Mouse (Mus musculus) kidney, postnatal 10 days (tissue): Measurements from ENCODE around the gene Rpgrip1l.

Experiments used
- DNase-seq: peaks from one replicate; pipeline ENCODE4 v3.0.0; 2021; ENCODE audit warnings: mixed read lengths

Gene Rpgrip1l

GRCm38 (mm10) chr8:91264564-91264963 is 48.5 kb downstream of the Rpgrip1l start:
- no peak for DNase-seq

GRCm38 (mm10) chr8:91263939-91264338 is 49.1 kb downstream of the Rpgrip1l start:
- no peak for DNase-seq

GRCm38 (mm10) chr8:91261598-91261997 is 51.5 kb downstream of the Rpgrip1l start:
- no peak for DNase-seq

- no peak for DNase-seq
Measured at GRCm38 (mm10) chr8:91250966-91251365, 62.1 kb downstream of the Rpgrip1l start.

GRCm38 (mm10) chr8:91249758-91250466 is 63.1 kb downstream of the Rpgrip1l start:
- no peak for DNase-seq

- DNase-seq = no peak
Measured at GRCm38 (mm10) chr8:91245821-91246454, 67.1 kb downstream of the Rpgrip1l start.

GRCm38 (mm10) chr8:91242721-91243120 is 70.3 kb downstream of the Rpgrip1l start:
- DNase-seq = no peak

- DNase-seq = no peak
Measured at GRCm38 (mm10) chr8:91241873-91242519, 71.1 kb downstream of the Rpgrip1l start.

- DNase-seq = no peak
Measured at GRCm38 (mm10) chr8:91241371-91241770, 71.7 kb downstream of the Rpgrip1l start.

- no peak for DNase-seq
Measured at GRCm38 (mm10) chr8:91237191-91237590, 75.9 kb downstream of the Rpgrip1l start.

- DNase-seq = no peak
Measured at GRCm38 (mm10) chr8:91234097-91234496, 79.0 kb downstream of the Rpgrip1l start.

- DNase-seq = no peak
Measured at GRCm38 (mm10) chr8:91227421-91227841, 85.6 kb downstream of the Rpgrip1l start.

GRCm38 (mm10) chr8:91224227-91224626 is 88.8 kb downstream of the Rpgrip1l start:
- no peak for DNase-seq

GRCm38 (mm10) chr8:91221841-91222240 is 91.2 kb downstream of the Rpgrip1l start:
- no peak for DNase-seq

- DNase-seq = no peak
Measured at GRCm38 (mm10) chr8:91218271-91218670, 94.8 kb downstream of the Rpgrip1l start.

- DNase-seq = no peak
Measured at GRCm38 (mm10) chr8:91217062-91217905, 95.8 kb downstream of the Rpgrip1l start.

- DNase-seq = no peak
Measured at GRCm38 (mm10) chr8:91214287-91214686, 98.8 kb downstream of the Rpgrip1l start.

- no peak for DNase-seq
Measured at GRCm38 (mm10) chr8:91212948-91213347, 100.1 kb downstream of the Rpgrip1l start.

GRCm38 (mm10) chr8:91209658-91210057 is 103.4 kb downstream of the Rpgrip1l start:
- no peak for DNase-seq

GRCm38 (mm10) chr8:91207676-91208075 is 105.4 kb downstream of the Rpgrip1l start:
- DNase-seq = no peak

GRCm38 (mm10) chr8:91205897-91206296 is 107.2 kb downstream of the Rpgrip1l start:
- DNase-seq = no peak

- DNase-seq = no peak
Measured at GRCm38 (mm10) chr8:91201184-91201583, 111.9 kb downstream of the Rpgrip1l start.

GRCm38 (mm10) chr8:91199876-91200275 is 113.2 kb downstream of the Rpgrip1l start, which contains the start of gene Aktip:
Gene Aktip (minus strand): TSS chr8:91199976.
- no peak for DNase-seq
